Mouse (Mus musculus) embryonic facial prominence, embryonic 11.5 days (tissue): ENCODE measurements at regions not wholly inside any gene's neighbourhood (a gene's known extent, or its start where the extent isn't known, plus 50 kb on each side); places are given as distances from the start of the nearest gene placed in this dataset.
A peak's percentile ranks its signal among the peaks of the same experiment; 100 is the strongest.

Source experiments
- ATAC-seq: fragments of 200-750 bp; cut with Nextera tagmentation; replicated peaks from 2 replicates; pipeline ENCODE4 v1.8.0; 2017; ENCODE audit warnings: low read depth; ENCODE audit not compliant: insufficient number of reproducible peaks, low FRiP score, low TSS enrichment
- DNase-seq: peaks from one replicate; pipeline ENCODE4 v3.0.0-alpha.2; 2015; ENCODE audit warnings: low spot score
- H3K27ac ChIP-seq: fragments of 300-500 bp; sonication (generic); replicated peaks from 2 replicates; pipeline ENCODE4 v1.5.1; 2014; ENCODE audit warnings: mild to moderate bottlenecking, low read depth, low read length, control low read depth
- H3K27me3 ChIP-seq: fragments of 300-500 bp; sonication (generic); 2 replicates; pipeline ENCODE4 v1.6.1; 2014; ENCODE audit warnings: mild to moderate bottlenecking, low read length, moderate library complexity, mixed read lengths; ENCODE audit not compliant: control insufficient read depth, insufficient read depth
- H3K36me3 ChIP-seq: fragments of 300-500 bp; sonication (generic); replicated peaks from 2 replicates; pipeline ENCODE4 v1.6.1; 2014; ENCODE audit warnings: low read depth, mild to moderate bottlenecking, low read length, moderate library complexity, mixed read lengths; ENCODE audit not compliant: control insufficient read depth, insufficient read depth
- H3K4me1 ChIP-seq: fragments of 300-500 bp; sonication (generic); 2 replicates; pipeline ENCODE4 v1.6.1; 2014; ENCODE audit warnings: low read length, mixed read lengths; ENCODE audit not compliant: control insufficient read depth, insufficient read depth
- H3K4me2 ChIP-seq: fragments of 300-500 bp; sonication (generic); 2 replicates; pipeline ENCODE4 v1.6.1; 2014; ENCODE audit warnings: low read depth, mild to moderate bottlenecking, control low read depth, low read length, moderate library complexity
- H3K4me3 ChIP-seq: fragments of 300-500 bp; sonication (generic); 2 replicates; pipeline ENCODE4 v1.5.1; 2014; ENCODE audit warnings: low read depth, low read length, control low read depth
- H3K9ac ChIP-seq: fragments of 300-500 bp; sonication (generic); replicated peaks from 2 replicates; pipeline ENCODE4 v1.6.1; 2014; ENCODE audit warnings: mild to moderate bottlenecking, control low read depth, low read length
- H3K9me3 ChIP-seq: fragments of 300-500 bp; sonication (generic); replicated peaks from 2 replicates; pipeline ENCODE4 v1.6.1; 2016; ENCODE audit warnings: mild to moderate bottlenecking, low read length, inconsistent platforms, mixed read lengths; ENCODE audit not compliant: control insufficient read depth
- WGBS: fragments of 180-500 bp; shearing (Covaris S2); extraction: QIAGEN DNeasy Blood & Tissue Kit; methylation state at CpG from one replicate; pipeline ENCODE4 v1.1.7; 2014; 5-methylcytosine and 5-hydroxymethylcytosine counted together

- H3K4me3 ChIP-seq: no peak overlapping the region
- DNase-seq (no peak), ATAC-seq (no peak)
- H3K4me1 ChIP-seq: no peaks in the 10 kb centered on the region
- H3K36me3 ChIP-seq: no peaks in the 10 kb centered on the region
- H3K9me3 ChIP-seq: no peaks in the 10 kb centered on the region
- no peak overlapping the region for H3K4me2 ChIP-seq
- no peak overlapping the region for H3K9ac ChIP-seq
- H3K27me3 ChIP-seq: no peaks in the 10 kb centered on the region
- WGBS: 48% methylated on average over 3 of the region's 3 CpGs
- H3K27ac ChIP-seq: no peak overlapping the region
These were observed 321.0 kb downstream of the Rps15a start for GRCm38 (mm10) chr7:117795035-117795434.

- Histone ChIP-seq H3K27me3 (no peaks in the 10 kb centered on the region), H3K9ac (no peak overlapping the region), H3K27ac (no peak overlapping the region), H3K4me2 (no peak overlapping the region), H3K36me3 (no peaks in the 10 kb centered on the region), H3K9me3 (no peaks in the 10 kb centered on the region), H3K4me3 (no peak overlapping the region), H3K4me1 (no peaks in the 10 kb centered on the region)
- DNase-seq (no peak), ATAC-seq (no peak)
- 84% methylated on average over 6 of the region's 6 CpGs for WGBS
These were observed 322.0 kb downstream of the Rps15a start for GRCm38 (mm10) chr7:117793991-117794390.

- H3K4me2 ChIP-seq: no peak overlapping the region
- no peak overlapping the region for H3K9ac ChIP-seq
- no peaks in the 10 kb centered on the region for H3K27me3 ChIP-seq
- H3K4me3 ChIP-seq: no peak overlapping the region
- no peaks in the 10 kb centered on the region for H3K9me3 ChIP-seq
- WGBS: 82% methylated on average over 4 of the region's 4 CpGs
- ATAC-seq: no peak
- DNase-seq: no peak
- H3K4me1 ChIP-seq: no peaks in the 10 kb centered on the region
- H3K36me3 ChIP-seq: no peaks in the 10 kb centered on the region
- no peak overlapping the region for H3K27ac ChIP-seq
These were observed 323.5 kb downstream of the Rps15a start for GRCm38 (mm10) chr7:117792456-117792855.

- no peak for DNase-seq
These were observed 337.0 kb downstream of the Rps15a start for GRCm38 (mm10) chr7:117778996-117779395.

DNA sequence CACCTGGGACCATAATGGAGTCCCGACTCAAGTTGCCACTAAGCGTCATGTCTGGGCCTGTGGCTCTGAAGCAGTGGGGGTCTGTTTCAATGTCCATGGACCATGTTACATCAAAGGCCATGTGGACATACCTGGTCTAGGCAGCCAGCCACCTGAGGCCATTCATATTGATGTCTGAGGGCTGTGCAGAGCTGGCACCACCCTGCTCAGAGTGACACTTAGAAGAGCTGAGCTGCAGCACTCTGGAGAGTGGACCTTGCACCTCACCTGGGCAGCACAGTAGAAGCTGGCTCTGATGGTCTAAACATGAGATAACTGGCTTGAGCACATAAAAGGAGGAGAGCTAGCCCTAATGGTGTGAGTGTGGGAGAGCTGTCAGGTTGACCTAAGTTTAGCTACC lies 338.1 kb downstream of the Rps15a start:
- 89% methylated on average over 2 of the region's 2 CpGs for WGBS
- H3K27me3 ChIP-seq: no peaks in the 10 kb centered on the region
- H3K9me3 ChIP-seq: no peaks in the 10 kb centered on the region
- no peak overlapping the region for H3K27ac ChIP-seq
- no peaks in the 10 kb centered on the region for H3K36me3 ChIP-seq
- H3K4me2 ChIP-seq: no peak overlapping the region
- DNase-seq (no peak), ATAC-seq (no peak)
- H3K4me3 ChIP-seq: no peak overlapping the region
- H3K4me1 ChIP-seq: no peaks in the 10 kb centered on the region
- no peak overlapping the region for H3K9ac ChIP-seq

More at GRCm38 (mm10) chr7:117778996-117779395, 337.0 kb downstream of the Rps15a start:
- no peak overlapping the region for H3K9ac ChIP-seq
- no peaks in the 10 kb centered on the region for H3K4me1 ChIP-seq
- H3K27me3 ChIP-seq: no peaks in the 10 kb centered on the region
- H3K9me3 ChIP-seq: no peaks in the 10 kb centered on the region
- no peaks in the 10 kb centered on the region for H3K36me3 ChIP-seq
- H3K4me2 ChIP-seq: no peak overlapping the region
- no peak for ATAC-seq
- no peak overlapping the region for H3K27ac ChIP-seq
- 88% methylated on average over 4 of the region's 4 CpGs for WGBS
- no peak overlapping the region for H3K4me3 ChIP-seq

GRCm38 (mm10) chr7:117771836-117772235 lies 344.2 kb downstream of the Rps15a start:
- DNase-seq: no peak
- no peak overlapping the region for H3K9ac ChIP-seq
- WGBS: 63% methylated on average over 6 of the region's 6 CpGs
- no peak overlapping the region for H3K4me2 ChIP-seq
- ATAC-seq: no peak; the same call in 1 of the 2 replicates
- H3K4me1 ChIP-seq: no peaks in the 10 kb centered on the region
- H3K4me3 ChIP-seq: no peak overlapping the region
- H3K27me3 ChIP-seq: no peaks in the 10 kb centered on the region
- H3K9me3 ChIP-seq: no peaks in the 10 kb centered on the region
- H3K27ac ChIP-seq: no peak overlapping the region
- no peaks in the 10 kb centered on the region for H3K36me3 ChIP-seq

DNA sequence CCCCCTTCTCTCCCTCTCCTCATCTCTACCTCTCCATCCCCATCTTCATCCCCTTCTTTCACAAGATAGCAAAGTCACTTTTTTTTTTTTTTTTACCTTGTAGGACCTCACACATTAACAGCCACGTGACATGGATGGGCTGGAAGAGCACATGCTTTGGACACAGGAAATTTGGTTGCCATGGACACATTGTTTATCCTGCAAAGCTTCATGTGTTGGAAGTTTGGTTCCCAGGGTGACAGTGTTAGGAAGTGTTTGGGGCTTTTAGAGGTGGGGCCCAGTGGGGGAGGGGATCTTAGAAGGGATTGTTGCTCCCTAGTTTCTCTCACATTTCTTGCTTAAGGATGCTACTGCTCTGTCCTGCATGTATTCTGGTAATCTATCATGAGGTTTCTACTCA lies 356.5 kb downstream of the Rps15a start:
- ATAC-seq (no peak), DNase-seq (peak; percentile 8)
- no peak overlapping the region for H3K9ac ChIP-seq
- H3K27ac ChIP-seq: no peak overlapping the region
- H3K4me2 ChIP-seq: no peak overlapping the region
- no peaks in the 10 kb centered on the region for H3K4me1 ChIP-seq
- H3K9me3 ChIP-seq: no peaks in the 10 kb centered on the region
- H3K36me3 ChIP-seq: no peaks in the 10 kb centered on the region
- no peaks in the 10 kb centered on the region for H3K27me3 ChIP-seq
- no peak overlapping the region for H3K4me3 ChIP-seq
- WGBS: 38% methylated on average over 1 of the region's 1 CpGs

- Histone ChIP-seq H3K9me3 (no peaks in the 10 kb centered on the region), H3K4me3 (no peak overlapping the region), H3K4me1 (no peaks in the 10 kb centered on the region), H3K27ac (no peak overlapping the region), H3K4me2 (no peak overlapping the region), H3K36me3 (no peaks in the 10 kb centered on the region), H3K9ac (no peak overlapping the region), H3K27me3 (no peaks in the 10 kb centered on the region)
- 44% methylated on average over 4 of the region's 4 CpGs for WGBS
- ATAC-seq (no peak), DNase-seq (no peak)
These were observed 359.0 kb downstream of the Rps15a start for GRCm38 (mm10) chr7:117757033-117757432.
